Mouse (Mus musculus) retina, postnatal 1 day (tissue): ENCODE measurements at regions not wholly inside any gene's neighbourhood (a gene's known extent, or its start where the extent isn't known, plus 50 kb on each side); places are given as distances from the start of the nearest gene placed in this dataset.

Experiments
- DNase-seq: peaks from one replicate; pipeline ENCODE4 v3.0.0-alpha.2; 2012

- DNase-seq, result peak; percentile 74
These were observed 62.0 kb upstream of the Egflam start for GRCm38 (mm10) chr15:7459992-7460820.

GRCm38 (mm10) chr15:7462549-7462948, 64.4 kb upstream of the Egflam start:
- DNase-seq, result no peak

- DNase-seq, result no peak
These were observed 65.5 kb upstream of the Egflam start for GRCm38 (mm10) chr15:7463444-7464350.

- DNase-seq, result peak; percentile 41
These were observed 82.0 kb upstream of the Egflam start for GRCm38 (mm10) chr15:7480211-7480610.

- DNase-seq, result peak; percentile 11
These were observed 82.6 kb upstream of the Egflam start for GRCm38 (mm10) chr15:7480792-7481210.

- no peak for DNase-seq
These were observed 85.5 kb upstream of the Egflam start for GRCm38 (mm10) chr15:7483686-7484085.

GRCm38 (mm10) chr15:7491091-7491490, 92.9 kb upstream of the Egflam start:
- DNase-seq, result no peak

- DNase-seq, result no peak
These were observed 95.0 kb upstream of the Egflam start for GRCm38 (mm10) chr15:7493126-7493669.

- no peak for DNase-seq
These were observed 99.7 kb upstream of the Egflam start for GRCm38 (mm10) chr15:7497852-7498251.

- no peak for DNase-seq
These were observed 110.3 kb upstream of the Egflam start for GRCm38 (mm10) chr15:7508535-7508934.

GRCm38 (mm10) chr15:7514743-7515273, 116.6 kb upstream of the Egflam start:
- no peak for DNase-seq

- DNase-seq, result no peak
These were observed 123.4 kb upstream of the Egflam start for GRCm38 (mm10) chr15:7521611-7522010.

- DNase-seq, result no peak
These were observed 124.9 kb upstream of the Egflam start for GRCm38 (mm10) chr15:7522902-7523786.

GRCm38 (mm10) chr15:7530959-7531588, 132.9 kb upstream of the Egflam start:
- no peak for DNase-seq

GRCm38 (mm10) chr15:7537858-7538257, 139.7 kb upstream of the Egflam start:
- DNase-seq, result no peak

- no peak for DNase-seq
These were observed 155.1 kb upstream of the Egflam start for GRCm38 (mm10) chr15:7553190-7553895.

GRCm38 (mm10) chr15:7554433-7554832, 156.2 kb upstream of the Egflam start:
- DNase-seq, result no peak

GRCm38 (mm10) chr15:7563279-7563678, 165.1 kb upstream of the Egflam start:
- DNase-seq, result no peak

GRCm38 (mm10) chr15:7563726-7564125, 165.5 kb upstream of the Egflam start:
- DNase-seq, result peak; percentile 5

GRCm38 (mm10) chr15:7572221-7572620, 174.0 kb upstream of the Egflam start:
- DNase-seq, result no peak

- no peak for DNase-seq
These were observed 176.1 kb upstream of the Egflam start for GRCm38 (mm10) chr15:7574264-7574663.
